Mouse (Mus musculus): ENCODE data around the gene Ppfia2. TPM values are rescaled to one million over a fixed set of nuclear protein-coding genes. Genes with fewer than 3 reads are reported as not detected.

The Ppfia2 gene
- total RNA-seq, 2 experiments from 2014 or later: 116 to 138 TPM

DNA sequence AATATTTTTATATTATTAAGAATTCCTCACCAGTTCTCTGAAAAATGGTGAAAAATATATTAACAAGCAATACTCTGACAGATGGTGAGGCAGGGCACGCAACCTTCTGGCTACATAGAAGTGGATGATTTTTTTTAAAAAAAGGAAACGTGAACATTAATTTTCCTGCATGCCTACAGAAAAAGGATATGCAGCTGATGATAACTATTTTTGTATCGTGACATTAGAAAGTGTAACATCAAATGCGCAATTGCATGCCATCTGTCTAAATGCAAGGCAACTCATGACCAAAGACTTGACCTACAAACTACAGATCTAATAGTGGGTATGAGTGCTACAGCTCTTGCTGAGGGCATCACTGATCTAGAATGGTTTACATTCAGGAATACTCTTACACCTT is 182.1 kb downstream of the Ppfia2 start:
- DNase-seq (ENCODE audit: extremely low spot score in 1 of 2, low spot score in 1 of 2): no peak

DNA sequence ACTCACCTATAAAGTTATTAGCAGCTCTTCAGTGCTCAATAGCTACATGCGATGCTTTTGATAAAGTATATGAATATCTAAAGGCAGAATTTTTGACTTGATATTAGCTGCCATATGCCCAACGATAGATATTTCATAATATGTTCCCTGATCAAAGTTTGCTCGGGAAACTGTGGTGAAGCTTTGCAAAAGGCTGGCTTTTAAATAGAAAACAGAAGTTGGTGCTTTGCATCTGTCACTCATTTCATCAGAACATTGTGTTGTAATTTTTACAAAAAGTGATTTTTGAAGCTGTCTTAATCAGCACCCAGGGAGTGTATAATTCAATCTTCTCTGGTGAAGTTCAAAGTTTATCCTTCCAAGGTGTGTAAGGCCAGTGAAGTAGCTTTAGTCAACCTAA is 195.1 kb downstream of the Ppfia2 start:
- DNase-seq (ENCODE audit: extremely low spot score in 1 of 2, low spot score in 1 of 2): no peak

DNA sequence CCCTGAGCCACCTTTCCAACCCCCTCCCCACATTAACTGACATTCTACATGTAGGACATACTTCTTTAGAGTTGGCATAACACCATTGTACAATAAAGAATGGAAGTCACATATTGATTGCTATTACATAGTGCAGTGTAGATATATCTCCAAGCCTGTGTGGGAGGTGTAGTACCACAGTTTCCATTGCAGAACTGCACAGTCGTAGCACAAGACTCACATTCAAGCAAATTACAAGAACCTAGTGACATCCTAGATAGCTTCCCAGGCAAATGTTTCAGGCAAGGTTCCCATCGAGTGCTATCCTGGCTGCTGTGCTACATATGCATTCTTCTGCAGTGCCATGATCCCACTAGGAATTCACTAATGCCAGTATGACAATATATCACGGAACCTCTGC is 200.0 kb downstream of the Ppfia2 start:
- DNase-seq (ENCODE audit: extremely low spot score in 1 of 2, low spot score in 1 of 2): no peak

DNA sequence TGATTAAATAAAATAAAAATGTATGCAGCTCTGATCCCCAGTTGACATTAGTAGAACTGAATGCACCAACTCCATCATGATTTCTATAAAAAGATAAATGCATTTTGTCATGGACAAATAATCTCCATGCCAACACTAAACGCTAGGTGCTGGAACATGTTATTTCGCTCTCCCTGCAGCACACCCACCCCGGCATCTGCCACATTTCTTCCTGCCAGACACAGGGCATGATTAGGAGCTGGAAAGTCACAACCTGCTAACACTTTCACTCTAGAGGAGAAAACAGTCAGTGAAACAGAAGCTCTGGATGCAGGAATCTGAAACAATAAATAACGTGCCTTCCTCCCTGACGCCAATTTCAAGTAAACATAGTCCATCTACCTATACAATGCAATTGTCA is 211.3 kb downstream of the Ppfia2 start:
- DNase-seq (ENCODE audit: extremely low spot score in 1 of 2, low spot score in 1 of 2): peak in 1 of 2 experiments; percentile 25

DNA sequence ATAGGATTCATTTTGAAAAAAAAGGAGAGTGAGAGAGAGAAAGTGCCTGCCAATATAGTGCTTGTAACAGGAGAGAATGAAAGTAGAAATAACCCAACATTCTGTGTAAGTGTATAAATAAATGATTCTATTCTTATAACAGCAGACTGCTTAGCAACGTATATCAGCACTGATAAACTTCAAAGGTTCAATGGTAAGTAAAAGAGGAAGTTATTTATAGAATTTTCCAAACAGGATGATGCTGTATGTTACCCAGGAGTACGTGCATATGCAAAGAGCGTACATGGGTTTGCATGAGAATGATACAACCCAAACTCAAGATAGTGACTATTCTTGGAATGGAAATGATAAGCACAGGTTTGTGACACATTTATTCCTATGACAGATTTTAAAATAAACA is 215.4 kb downstream of the Ppfia2 start:
- no peak for DNase-seq (ENCODE audit: extremely low spot score in 1 of 2, low spot score in 1 of 2)

DNA sequence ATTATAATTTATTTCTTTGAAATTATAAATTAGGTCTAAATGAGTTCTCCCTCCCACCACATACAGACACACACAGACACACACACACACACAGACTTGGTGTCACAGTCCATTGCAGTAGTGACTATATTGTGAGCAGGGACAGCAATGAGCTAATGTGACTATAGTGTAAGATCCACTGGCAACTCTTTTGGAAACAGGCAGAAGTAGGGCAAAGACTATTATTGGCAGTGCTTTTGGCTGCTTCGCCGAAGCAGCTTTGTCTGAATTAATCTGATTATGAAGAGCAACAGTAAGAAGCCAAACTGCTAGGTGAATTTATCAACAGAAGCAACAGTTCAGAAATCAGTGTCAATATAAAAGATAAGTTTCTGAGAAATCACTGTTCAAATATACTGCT is 249.8 kb downstream of the Ppfia2 start:
- DNase-seq (ENCODE audit: extremely low spot score in 1 of 2, low spot score in 1 of 2): no peak

DNA sequence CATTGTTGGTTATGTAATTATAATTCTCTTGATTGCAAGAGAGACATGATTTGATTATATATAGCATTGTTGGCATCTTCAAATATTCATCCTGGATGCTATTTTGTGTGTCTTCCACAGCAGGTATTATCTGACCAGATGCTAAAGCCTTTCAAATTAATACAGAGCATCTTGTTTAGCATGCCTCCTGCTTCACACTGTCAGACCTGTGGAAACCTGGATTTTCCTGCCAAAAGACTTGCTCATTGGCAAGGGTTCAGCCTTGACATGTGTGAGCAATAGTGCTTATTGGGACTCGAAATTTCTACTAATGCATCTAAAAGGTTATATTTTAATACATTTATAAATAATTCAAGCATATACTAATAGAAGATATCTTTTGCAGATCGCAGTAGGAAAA is 262.1 kb downstream of the Ppfia2 start:
- no peak for DNase-seq (ENCODE audit: extremely low spot score in 1 of 2, low spot score in 1 of 2)

DNA sequence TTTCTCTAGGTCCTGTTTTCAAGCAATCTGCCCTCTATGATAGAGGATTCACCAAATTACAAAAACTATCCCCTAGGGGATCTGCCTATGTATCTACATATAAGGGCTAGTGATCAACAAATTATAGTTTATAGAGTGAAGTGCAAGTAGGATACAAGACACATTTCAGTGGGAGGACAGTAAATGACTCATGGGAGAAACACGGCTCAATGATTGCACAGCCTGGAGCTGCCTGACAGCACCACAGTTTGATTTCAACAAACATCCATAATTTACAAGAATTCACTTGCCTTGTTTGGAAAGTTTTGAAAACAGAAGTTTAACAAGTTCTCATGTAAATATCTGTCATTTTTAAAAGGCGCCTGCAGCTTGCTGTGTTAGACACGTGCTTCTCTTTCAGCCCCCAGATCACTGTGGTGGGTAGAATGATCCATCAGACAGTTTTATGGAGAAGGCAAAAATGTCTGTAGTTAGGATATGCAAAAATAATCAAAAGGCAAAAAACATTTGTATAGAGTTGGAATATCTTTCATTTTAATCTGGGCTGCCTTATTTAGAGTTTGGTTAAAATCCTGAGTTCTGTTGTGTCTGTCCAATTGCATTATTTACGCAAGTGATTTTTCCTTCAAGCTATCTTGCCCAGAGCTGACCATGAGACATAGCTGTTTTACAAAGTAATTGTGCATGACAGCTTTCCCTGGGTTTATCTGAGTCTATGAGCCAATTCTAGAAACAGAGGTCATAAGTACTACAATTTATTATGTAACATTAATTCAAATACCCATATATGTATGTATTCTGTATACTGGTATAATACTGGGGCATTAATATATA is 266.3 kb downstream of the Ppfia2 start:
- DNase-seq (ENCODE audit: extremely low spot score in 1 of 2, low spot score in 1 of 2): no peak

DNA sequence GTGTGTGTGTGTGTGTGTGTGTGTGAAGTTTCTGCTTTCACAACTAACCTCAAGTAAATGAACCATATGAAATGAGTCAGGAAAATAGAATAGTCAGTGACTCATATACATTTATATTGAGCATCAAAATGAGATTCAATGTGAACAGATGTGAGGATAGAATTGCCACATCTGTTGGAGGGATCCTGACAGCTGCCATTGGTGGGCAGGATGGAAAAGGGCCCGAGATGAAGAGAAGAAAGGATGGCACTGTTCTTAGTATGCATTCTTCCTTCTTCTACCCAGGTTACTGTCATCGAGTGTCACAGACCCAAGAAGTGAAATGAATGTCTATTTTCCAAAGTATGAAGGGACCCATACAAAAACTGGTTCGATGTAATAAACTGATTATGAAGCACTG is 268.1 kb downstream of the Ppfia2 start:
- no peak for DNase-seq (ENCODE audit: extremely low spot score in 1 of 2, low spot score in 1 of 2)

DNA sequence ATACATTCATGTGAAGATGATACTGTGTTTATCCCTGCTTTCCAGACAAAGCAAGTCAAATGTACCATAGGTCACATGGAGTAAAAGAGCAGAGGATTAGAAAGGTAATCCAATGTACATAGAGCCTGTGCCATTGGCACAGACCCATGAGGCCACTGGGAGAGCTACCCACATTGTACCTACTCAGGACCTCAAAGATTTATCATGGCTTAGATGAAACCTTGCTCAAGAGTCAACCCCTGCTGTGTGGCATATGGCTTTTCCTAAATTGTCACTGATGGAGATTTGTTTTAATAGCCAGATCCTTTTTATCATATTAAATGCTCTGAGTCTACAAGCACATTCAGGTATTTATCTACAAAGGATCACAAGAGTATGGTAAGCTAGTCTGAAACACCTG is 274.8 kb downstream of the Ppfia2 start:
- no peak for DNase-seq (ENCODE audit: extremely low spot score in 1 of 2, low spot score in 1 of 2)

DNA sequence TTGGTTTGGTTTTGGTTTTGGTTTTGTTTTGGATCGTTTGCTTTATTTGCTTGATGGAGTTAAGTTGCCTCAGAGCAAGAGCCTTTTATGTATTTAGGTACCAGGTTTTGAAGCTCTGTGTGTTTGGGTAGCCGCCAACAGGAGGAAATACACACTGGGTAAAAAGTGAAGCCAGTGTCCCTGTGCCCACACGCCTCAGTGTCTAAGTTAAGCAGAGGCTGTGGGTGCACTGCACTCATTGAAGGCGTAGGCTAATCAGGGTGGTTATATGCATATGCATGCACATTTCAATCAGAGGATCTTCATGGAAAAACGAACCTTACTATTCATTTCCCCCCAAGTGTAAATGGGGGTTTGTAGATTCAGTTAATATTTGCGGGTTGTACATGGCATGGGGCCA is 290.9 kb downstream of the Ppfia2 start:
- DNase-seq (ENCODE audit: extremely low spot score in 1 of 2, low spot score in 1 of 2): no peak

DNA sequence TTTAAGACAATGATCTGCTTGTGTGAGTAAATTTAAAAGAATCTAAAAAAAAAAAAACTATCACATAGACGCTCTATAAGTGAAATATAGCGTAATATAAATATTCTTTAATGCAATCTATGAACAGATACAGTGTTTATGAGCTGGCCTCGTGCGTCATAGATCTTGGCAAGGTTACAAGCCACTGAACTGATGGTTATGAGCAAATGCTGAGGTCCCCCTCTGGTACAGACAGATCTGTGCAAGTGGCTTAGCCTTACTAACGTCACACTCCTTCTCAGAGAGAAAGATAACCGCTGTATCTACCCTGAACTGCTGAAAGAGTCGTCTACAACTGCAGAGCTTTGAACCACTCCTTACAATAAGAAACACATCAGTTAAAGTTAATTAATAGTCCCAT is 293.6 kb downstream of the Ppfia2 start:
- no peak for DNase-seq (ENCODE audit: extremely low spot score in 1 of 2, low spot score in 1 of 2)

DNA sequence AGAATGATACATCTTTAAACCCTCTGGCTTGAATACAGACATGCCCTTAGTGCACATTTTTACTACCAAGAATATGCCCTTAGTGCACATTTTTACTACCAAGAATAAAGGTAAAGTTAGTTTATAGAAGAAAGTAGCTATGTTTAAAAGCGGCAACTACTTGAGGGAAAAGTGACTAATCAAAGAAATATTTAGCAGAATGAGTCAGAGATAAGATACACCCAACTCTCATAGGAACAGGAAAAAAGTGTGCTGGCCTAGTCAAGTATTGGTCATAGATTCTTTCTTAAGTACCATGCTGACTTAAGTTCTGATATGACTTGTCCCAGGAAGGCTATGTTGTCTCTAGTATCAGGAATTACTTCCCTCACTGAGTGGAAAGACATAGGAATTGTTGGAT is 305.4 kb downstream of the Ppfia2 start:
- DNase-seq (ENCODE audit: extremely low spot score in 1 of 2, low spot score in 1 of 2): no peak

DNA sequence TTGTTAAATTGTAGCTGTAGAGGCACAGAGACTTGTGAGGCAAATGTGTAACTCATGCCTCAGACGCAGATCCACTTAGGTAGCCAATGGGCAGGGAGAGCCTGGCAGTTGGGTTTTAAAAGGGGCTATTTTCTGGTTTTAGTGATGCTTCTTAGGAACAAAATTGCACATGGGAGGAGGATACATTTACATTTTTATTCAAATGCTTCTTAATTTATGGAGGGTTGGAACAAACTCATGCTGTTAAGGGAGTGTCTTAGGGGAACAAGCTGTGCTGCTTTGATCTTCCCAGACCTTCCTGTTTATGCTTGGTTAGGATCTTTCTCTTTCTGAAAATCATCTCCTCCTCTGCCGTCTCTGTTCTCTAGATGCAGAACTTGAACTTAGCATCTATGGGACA is 345.3 kb downstream of the Ppfia2 start:
- DNase-seq (ENCODE audit: extremely low spot score in 1 of 2, low spot score in 1 of 2): no peak

DNA sequence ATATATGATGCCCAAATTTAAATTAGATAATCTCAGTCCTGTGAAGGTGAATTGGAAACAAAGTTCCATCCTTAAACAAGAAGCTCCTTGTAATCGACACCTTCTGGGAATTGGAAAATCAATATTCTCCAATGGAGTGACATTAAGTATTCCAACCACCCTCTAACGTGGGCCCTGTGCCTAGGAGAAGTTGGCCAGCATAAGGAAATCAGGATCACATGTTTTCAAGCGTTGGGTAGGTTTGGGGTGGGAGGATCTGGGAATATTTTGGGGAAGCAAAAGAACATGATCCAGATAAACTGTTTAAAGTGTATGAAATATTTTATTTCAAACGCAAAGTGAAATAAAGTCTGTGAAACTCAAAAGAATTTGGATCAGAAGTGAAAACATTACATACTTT is 348.2 kb downstream of the Ppfia2 start:
- no peak for DNase-seq (ENCODE audit: extremely low spot score in 1 of 2, low spot score in 1 of 2)

DNA sequence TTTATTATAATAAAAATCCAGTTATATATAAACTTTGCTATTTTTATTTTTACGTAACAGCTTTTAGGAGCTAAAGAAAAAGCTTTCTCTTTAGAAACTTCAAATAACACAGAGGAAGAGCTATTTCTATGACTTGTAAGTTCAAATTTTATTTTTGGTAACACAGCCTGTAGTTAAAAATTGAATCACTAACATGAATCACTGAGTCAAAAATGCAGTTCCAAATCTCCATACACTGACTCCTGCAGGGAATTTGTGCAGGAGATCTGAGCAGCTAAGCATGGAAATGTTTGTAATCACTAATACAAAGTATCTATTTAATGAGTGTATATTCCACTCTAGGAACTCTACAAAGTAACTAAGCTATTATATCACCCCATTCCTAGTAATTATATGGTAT is 354.1 kb downstream of the Ppfia2 start:
- no peak for DNase-seq (ENCODE audit: extremely low spot score in 1 of 2, low spot score in 1 of 2)

DNA sequence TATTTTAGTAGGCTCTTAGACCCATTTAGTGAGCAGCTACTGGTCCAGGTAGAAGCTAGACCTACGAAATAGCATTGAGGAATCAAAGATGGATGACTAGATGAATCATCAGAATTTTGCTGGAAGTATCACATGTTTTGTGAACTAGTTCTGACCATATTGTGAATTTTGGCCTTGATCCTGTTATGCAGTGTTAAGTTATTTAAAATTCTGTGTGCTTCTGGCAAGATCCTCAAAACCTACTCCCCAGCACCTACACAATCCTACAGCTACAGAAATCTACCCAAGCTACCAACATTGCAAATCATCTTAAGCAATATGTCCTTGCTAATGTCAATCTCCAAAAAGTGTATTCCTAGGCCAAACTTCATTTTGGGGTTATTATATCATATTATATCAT is 368.3 kb downstream of the Ppfia2 start:
- no peak for DNase-seq (ENCODE audit: extremely low spot score in 1 of 2, low spot score in 1 of 2)

DNA sequence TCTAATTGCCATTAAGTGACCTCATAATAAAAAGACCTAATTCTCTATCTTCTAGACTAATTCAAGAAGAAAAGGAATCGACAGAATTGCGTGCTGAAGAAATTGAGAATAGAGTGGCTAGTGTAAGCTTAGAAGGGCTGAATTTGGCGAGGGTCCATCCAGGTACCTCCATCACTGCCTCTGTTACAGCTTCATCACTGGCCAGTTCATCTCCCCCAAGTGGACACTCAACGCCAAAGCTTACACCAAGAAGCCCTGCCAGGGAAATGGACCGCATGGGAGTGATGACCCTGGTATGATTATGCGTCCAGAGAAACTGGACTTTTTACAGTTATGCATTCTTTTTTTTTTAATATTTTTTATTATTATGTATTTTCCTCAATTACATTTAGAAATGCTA is 388.0 kb downstream of the Ppfia2 start:
- no peak for DNase-seq (ENCODE audit: extremely low spot score in 1 of 2, low spot score in 1 of 2)

DNA sequence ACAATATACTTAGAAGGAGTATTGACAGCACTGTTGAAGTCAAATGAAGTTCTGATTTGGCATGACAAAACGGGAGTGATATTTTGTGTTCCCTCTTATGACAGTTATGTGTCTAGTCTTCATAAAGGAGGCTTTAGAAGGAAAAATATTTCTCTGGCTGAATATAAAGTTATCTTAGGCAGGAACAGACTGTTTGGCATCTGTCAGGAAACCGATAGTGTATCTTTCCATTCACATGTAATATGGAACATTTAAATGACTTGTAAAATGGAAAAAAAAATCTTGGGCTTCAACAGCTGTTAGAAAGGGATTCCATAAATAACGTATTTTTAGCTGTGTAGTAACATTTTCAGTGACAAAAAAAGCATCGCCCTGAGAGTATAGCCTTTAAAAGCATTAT is 400.1 kb downstream of the Ppfia2 start:
- no peak for DNase-seq (ENCODE audit: extremely low spot score in 1 of 2, low spot score in 1 of 2)

DNA sequence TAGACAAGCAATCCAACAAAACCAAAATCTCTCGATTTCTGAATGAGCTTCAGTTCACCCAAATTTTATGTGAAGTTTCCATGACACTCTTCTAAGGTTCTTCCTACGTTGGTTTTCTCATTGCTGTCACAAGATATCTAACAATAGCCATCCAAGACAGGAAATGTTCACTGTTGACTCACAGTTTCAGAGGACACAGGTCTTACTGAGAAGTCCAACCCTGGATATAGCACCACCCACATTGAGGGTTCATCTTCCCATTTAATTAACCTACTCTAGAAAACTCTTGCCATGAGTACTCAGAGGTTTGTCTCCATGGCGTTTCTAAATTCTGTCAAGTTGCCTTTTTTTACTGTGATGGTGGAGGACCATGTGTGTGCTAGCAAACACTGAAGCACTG is 401.7 kb downstream of the Ppfia2 start:
- DNase-seq (ENCODE audit: extremely low spot score in 1 of 2, low spot score in 1 of 2): no peak

DNA sequence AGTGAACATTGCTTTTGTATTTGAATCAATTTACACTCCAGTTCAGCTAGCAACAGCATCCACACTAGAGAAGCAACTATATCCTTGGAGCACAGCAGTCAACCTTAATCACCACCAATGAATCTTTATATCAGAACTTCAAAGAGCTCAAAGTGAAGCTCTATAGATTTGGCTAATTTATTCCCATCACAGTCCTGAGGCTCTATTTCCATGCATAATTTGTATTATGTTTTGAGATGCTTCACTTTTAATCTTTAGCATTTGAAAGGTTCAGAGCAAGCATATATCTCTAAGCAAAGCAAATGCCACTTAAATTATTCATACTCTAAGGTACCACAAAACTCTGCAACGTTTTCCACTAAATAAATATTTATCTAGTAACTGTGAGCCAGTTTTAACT is 402.6 kb downstream of the Ppfia2 start:
- DNase-seq (ENCODE audit: extremely low spot score in 1 of 2, low spot score in 1 of 2): no peak

DNA sequence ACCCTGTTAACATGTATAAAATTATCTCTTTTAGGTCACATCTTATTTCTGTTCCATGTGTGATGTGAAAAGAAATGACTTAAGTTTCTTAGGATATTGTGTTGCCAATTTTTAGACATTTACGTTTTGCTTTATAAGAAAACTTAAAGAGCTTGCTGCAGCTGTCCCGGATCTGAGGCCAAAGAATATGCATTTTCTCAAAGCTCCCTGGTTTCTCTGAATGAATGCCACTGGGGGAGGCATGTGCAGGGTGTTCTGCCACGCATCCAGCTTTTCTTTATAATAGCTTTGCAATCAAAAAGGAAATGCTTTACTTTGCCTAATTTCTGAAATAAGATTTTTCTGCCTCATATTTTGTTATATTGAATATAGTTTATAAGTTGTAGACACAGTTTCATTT is 411.2 kb downstream of the Ppfia2 start:
- DNase-seq (ENCODE audit: extremely low spot score in 1 of 2, low spot score in 1 of 2): no peak

DNA sequence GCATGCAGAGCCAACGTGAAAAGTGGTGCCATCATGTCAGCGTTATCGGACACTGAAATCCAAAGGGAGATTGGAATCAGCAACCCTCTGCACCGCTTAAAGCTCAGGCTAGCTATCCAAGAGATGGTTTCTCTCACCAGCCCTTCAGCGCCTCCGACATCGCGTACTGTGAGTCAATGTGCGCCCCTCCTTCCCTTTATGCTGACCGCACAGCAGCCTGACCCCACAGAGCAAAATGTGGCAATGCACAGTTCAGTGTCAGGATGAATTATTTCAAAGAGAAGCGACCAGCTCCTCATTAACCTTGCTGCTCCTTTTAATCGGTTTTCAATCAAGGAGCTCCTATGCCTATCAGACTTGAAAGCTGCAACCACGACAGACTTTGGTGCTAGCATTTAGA is 426.2 kb downstream of the Ppfia2 start:
- DNase-seq (ENCODE audit: extremely low spot score in 1 of 2, low spot score in 1 of 2): no peak

Data from layer of hippocampus, postnatal 25 days (tissue).